Mouse (Mus musculus) hindbrain, postnatal 0 days (tissue): ENCODE results near the gene Cul7. TPM values are rescaled to one million over a fixed set of nuclear protein-coding genes. Genes with fewer than 3 reads are reported as not detected.

Experiments
- ATAC-seq: fragments of 200-750 bp; cut with Nextera tagmentation; 2 replicates; pipeline ENCODE4 v1.8.0; 2017; ENCODE audit warnings: mild to moderate bottlenecking, moderate TSS enrichment, moderate library complexity
- DNase-seq: peaks from one replicate; pipeline ENCODE4 v3.0.0-alpha.2; 2015; ENCODE audit warnings: low spot score
- H3K27ac ChIP-seq: fragments of 300-500 bp; sonication (generic); 2 replicates; pipeline ENCODE4 v1.5.1; 2014; ENCODE audit warnings: mild to moderate bottlenecking
- H3K27me3 ChIP-seq: fragments of 300-500 bp; sonication (generic); 2 replicates; pipeline ENCODE4 v1.6.1; 2014; ENCODE audit warnings: low read length, mixed read lengths; ENCODE audit not compliant: insufficient read depth
- H3K36me3 ChIP-seq: fragments of 300-500 bp; sonication (generic); 2 replicates; pipeline ENCODE4 v1.6.1; 2014; ENCODE audit warnings: low read length, mixed read lengths; ENCODE audit not compliant: insufficient read depth
- H3K4me1 ChIP-seq: fragments of 300-500 bp; sonication (generic); 2 replicates; pipeline ENCODE4 v1.6.1; 2014; ENCODE audit warnings: antibody characterized with exemption, low read length, mixed read lengths; ENCODE audit not compliant: insufficient read depth
- H3K4me2 ChIP-seq: fragments of 300-500 bp; sonication (generic); 2 replicates; pipeline ENCODE4 v1.6.1; 2014; ENCODE audit warnings: low read depth, mild to moderate bottlenecking, low read length, moderate library complexity, mixed read lengths
- H3K4me3 ChIP-seq: fragments of 300-500 bp; sonication (generic); 2 replicates; pipeline ENCODE4 v1.5.1; 2014; ENCODE audit warnings: low read length
- H3K9ac ChIP-seq: fragments of 300-500 bp; sonication (generic); replicated peaks from 2 replicates; pipeline ENCODE4 v1.6.1; 2014; ENCODE audit warnings: mild to moderate bottlenecking, low read length, moderate library complexity, mixed read lengths
- H3K9me3 ChIP-seq: fragments of 300-500 bp; sonication (generic); 2 replicates; pipeline ENCODE4 v1.6.1; 2016; ENCODE audit warnings: low read length, mixed read lengths
- CTCF ChIP-seq: IDR thresholded peaks from 2 replicates; pipeline ENCODE4 v1.5.1; 2016; ENCODE audit warnings: antibody characterized with exemption, control low read depth, low read depth
- WGBS: fragments of 180-500 bp; shearing (Covaris S2); extraction: QIAGEN DNeasy Blood & Tissue Kit; methylation state at CpG from one replicate; pipeline ENCODE4 v1.1.7; 2014; 5-methylcytosine and 5-hydroxymethylcytosine counted together
- polyA plus RNA-seq: library from polyadenylated mRNA; unstranded; fragments of >200 nt; fragmentation: Nextera tagmentation; extraction: Ambion mirVana; gene quantifications from 2 replicates; pipeline ENCODE4 v1.2.1, GENCODE M21; 2015
- total RNA-seq: library from RNA; depleted of rRNA; stranded (reverse); fragments of >200 nt; gene quantifications from 2 replicates; pipeline ENCODE4 v1.2.3, GENCODE M21; 2014

The Cul7 gene
- total and polyA plus RNA-seq, 2 experiments from 2014 or later = 26.8 to 92.2 TPM

DNA sequence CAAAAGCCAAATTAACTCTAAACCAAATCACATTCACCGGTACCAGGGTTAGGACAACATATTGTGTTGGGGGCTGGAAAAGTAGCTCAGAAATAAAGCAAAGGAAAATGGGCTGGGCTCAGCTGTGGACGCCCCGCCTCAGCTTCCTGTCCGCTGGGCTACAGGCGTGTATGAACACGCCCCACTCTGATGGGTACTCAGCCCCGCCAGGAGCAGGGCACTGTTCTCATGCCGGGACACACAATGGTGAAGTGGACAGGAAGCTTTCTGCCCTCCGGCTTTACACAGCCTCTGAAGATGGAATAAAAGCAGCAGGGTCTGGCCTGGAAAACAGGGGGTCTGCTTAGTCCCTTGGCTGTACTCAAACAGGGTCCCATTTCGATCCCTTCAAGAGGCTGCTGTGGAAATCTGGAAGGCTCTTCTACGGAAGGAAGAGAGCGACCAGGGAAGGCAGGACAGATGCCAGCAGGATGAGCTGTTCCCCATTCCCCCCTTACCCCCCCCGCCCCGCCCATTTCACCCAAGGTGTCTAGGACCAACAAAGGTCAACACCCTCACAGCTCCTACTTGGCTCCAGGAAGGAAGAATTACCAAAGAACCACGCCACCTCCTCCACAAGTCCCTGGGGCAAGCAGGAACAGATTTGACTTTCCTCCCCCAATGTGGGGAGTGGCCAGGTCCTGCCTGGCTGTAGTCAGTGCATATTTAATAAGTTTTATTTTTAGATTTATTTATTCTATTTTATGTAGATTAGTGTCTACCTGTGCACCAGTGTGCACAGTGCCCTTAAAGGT lies 40.2 kb upstream of the Cul7 start:
- WGBS = 58% methylated on average over 15 of the region's 15 CpGs
- no peak for DNase-seq
- H3K9ac ChIP-seq = no peak overlapping the region

GRCm38 (mm10) chr17:46611316-46611715 lies 38.8 kb upstream of the Cul7 start:
- H3K36me3 ChIP-seq = no peaks in the 10 kb centered on the region
- DNase-seq (no peak), ATAC-seq (no peak)
- no peak overlapping the region for H3K4me3 ChIP-seq
- 97% methylated on average over 6 of the region's 6 CpGs for WGBS
- no peak for TF ChIP-seq CTCF
- H3K9ac ChIP-seq = no peak overlapping the region
- H3K4me1 ChIP-seq = no peaks in the 10 kb centered on the region
- no peaks in the 10 kb centered on the region for H3K27me3 ChIP-seq
- H3K9me3 ChIP-seq = no peaks in the 10 kb centered on the region
- H3K27ac ChIP-seq = no peak overlapping the region
- H3K4me2 ChIP-seq = no peak overlapping the region

More for the DNA sequence above, 40.2 kb upstream of the Cul7 start:
- H3K27ac ChIP-seq = no peak overlapping the region
- no peak overlapping the region for H3K4me3 ChIP-seq
- H3K4me2 ChIP-seq = no peak overlapping the region; the same call in 1 of the 2 replicates
- H3K27me3 ChIP-seq = no peaks in the 10 kb centered on the region
- TF ChIP-seq CTCF = no peak
- no peaks in the 10 kb centered on the region for H3K4me1 ChIP-seq
- no peak for ATAC-seq
- H3K36me3 ChIP-seq = no peaks in the 10 kb centered on the region
- no peaks in the 10 kb centered on the region for H3K9me3 ChIP-seq

DNA sequence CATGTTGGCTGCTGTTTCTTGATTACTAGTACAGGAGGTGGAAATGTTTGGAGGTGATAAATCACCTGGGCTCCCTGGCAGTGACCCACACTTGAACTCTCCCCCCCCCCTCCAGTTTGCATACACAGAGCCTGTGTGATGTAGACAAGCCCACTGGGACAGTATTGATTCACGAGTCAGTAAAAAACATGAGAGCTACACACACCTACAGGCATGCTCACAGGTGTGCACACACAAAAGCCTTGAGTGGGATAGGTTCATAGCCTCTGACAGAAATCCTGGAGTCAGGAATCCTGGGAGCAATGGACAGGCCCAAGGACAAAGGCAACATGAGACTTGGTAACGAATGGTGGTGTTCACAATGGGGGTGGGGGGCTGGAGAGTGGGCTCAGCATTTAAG lies 37.9 kb upstream of the Cul7 start:
- no peaks in the 10 kb centered on the region for H3K9me3 ChIP-seq
- no peak overlapping the region for H3K4me3 ChIP-seq
- no peaks in the 10 kb centered on the region for H3K4me1 ChIP-seq
- no peak for DNase-seq
- H3K9ac ChIP-seq = no peak overlapping the region
- no peaks in the 10 kb centered on the region for H3K27me3 ChIP-seq
- 58% methylated on average over 2 of the region's 2 CpGs for WGBS
- no peak overlapping the region for H3K4me2 ChIP-seq
- no peak for TF ChIP-seq CTCF
- no peak for ATAC-seq
- H3K27ac ChIP-seq = no peak overlapping the region
- no peaks in the 10 kb centered on the region for H3K36me3 ChIP-seq

DNA sequence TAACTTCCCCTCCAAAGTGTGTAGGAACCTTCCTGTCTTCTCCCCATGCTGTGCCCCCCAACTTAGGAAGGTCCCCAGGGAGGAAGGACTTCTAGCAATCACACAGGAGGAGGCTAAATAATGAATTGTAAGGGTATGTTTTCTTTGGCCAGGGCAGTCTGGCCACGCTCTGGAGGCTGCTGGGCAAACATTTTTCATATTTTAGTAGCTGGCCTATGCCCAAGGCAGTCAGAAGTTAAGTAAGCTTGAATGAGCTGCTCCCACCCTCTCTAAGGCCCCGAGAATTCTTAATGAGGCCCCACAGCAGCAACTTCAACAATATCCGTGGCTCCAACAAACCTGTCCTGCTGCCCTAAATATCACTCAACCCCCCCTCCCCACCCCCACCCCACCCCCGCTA lies 37.3 kb upstream of the Cul7 start:
- Histone ChIP-seq H3K36me3 (no peaks in the 10 kb centered on the region), H3K4me2 (no peak overlapping the region), H3K27me3 (no peaks in the 10 kb centered on the region), H3K9me3 (no peaks in the 10 kb centered on the region), H3K4me1 (no peaks in the 10 kb centered on the region), H3K9ac (no peak overlapping the region), H3K27ac (0 out of 2 replicates have a peak overlapping the region, but pooled peaks have one; percentile 2), H3K4me3 (no peak overlapping the region)
- ATAC-seq (no peak), DNase-seq (no peak)
- WGBS = 28% methylated on average over 4 of the region's 4 CpGs
- no peak for TF ChIP-seq CTCF

- Histone ChIP-seq H3K27me3 (no peaks in the 10 kb centered on the region), H3K4me3 (no peak overlapping the region), H3K27ac (no peak overlapping the region), H3K4me2 (no peak overlapping the region), H3K4me1 (no peaks in the 10 kb centered on the region), H3K9ac (no peak overlapping the region), H3K9me3 (no peaks in the 10 kb centered on the region), H3K36me3 (no peaks in the 10 kb centered on the region)
- WGBS = 52% methylated on average over 3 of the region's 3 CpGs
- ATAC-seq = no peak
- DNase-seq = no peak
- TF ChIP-seq CTCF = no peak
Observed at GRCm38 (mm10) chr17:46613229-46613628, 36.9 kb upstream of the Cul7 start.

DNA sequence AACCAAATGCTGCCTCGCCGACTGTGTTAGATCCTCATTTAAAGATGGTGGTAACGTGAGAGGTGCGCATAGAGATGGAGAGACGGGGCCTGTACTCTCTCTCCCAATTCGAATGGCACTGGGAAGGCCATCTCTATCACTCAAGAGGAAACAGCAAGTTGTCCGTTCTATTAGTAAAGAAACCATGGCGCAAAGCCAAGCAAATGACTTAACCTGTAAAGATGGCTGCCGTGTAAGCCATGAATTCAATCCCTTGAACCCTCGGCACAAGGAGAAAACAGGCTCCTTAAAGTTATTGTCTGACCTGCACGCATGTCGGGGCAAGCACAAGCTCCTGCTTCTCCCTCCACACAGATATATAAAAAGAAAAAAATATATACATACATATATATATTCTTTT lies 32.3 kb upstream of the Cul7 start:
- no peak for ATAC-seq
- WGBS = 69% methylated on average over 12 of the region's 12 CpGs
- H3K4me1 ChIP-seq = peaks cover 25% of the 10 kb centered on the region

GRCm38 (mm10) chr17:46618394-46618768 lies 31.8 kb upstream of the Cul7 start:
- ATAC-seq (no peak), DNase-seq (no peak)
- peak overlapping the region; percentile 25; the same call in 1 of the 2 replicates for H3K9ac ChIP-seq

More for the DNA sequence above, 32.3 kb upstream of the Cul7 start:
- Histone ChIP-seq H3K36me3 (no peaks in the 10 kb centered on the region), H3K9me3 (no peaks in the 10 kb centered on the region), H3K4me3 (no peak overlapping the region), H3K27ac (no peak overlapping the region), H3K9ac (no peak overlapping the region), H3K4me2 (no peak overlapping the region), H3K27me3 (no peaks in the 10 kb centered on the region)
- TF ChIP-seq CTCF = no peak
- no peak for DNase-seq

More at GRCm38 (mm10) chr17:46618394-46618768, 31.8 kb upstream of the Cul7 start:
- H3K4me2 ChIP-seq = peak overlapping the region; percentile 7
- no peak for TF ChIP-seq CTCF
- H3K4me3 ChIP-seq = no peak overlapping the region
- WGBS = 31% methylated on average over 6 of the region's 6 CpGs
- peak overlapping the region; percentile 74 for H3K27ac ChIP-seq
- H3K27me3 ChIP-seq = no peaks in the 10 kb centered on the region
- H3K4me1 ChIP-seq = peaks cover 25% of the 10 kb centered on the region
- no peaks in the 10 kb centered on the region for H3K9me3 ChIP-seq
- no peaks in the 10 kb centered on the region for H3K36me3 ChIP-seq
